Comparison of ENCODE assay signal across 12 mouse cellular contexts in genomic region chr12:8387281-8387680, GRCm38 (mm10).
DNase-seq lines count a peak whose midpoint lies in the region; ATAC-seq and TF ChIP-seq lines count a peak whose summit lies in the region.
"Had no signal": no experiment of that assay in that cellular context is flagged by ENCODE, and none has a peak within 500 bp of the region (broad histone marks: within the 10 kb centered on the region; RNA-seq: fewer than 3 reads in every experiment).

No protein-coding gene starts in this region.

- peak overlapping the region; percentile 89 for H3K27ac ChIP-seq in heart, embryonic 12.5 days (ENCODE audit: poor library complexity, severe bottlenecking)
- H3K27ac ChIP-seq in lung, embryonic 14.5 days (ENCODE audit: low read depth): peak overlapping the region; percentile 86; the same call in 1 of the 2 replicates
- peak overlapping the region; percentile 69; the same call in 1 of the 2 replicates for H3K27ac ChIP-seq in embryonic facial prominence, embryonic 14.5 days (replicated peaks; ENCODE audit: low read depth, low read length)
- H3K27ac ChIP-seq in neural tube, embryonic 13.5 days (replicated peaks): peak overlapping the region; percentile 67; the same call in 1 of the 2 replicates
- H3K27ac ChIP-seq: hindbrain, embryonic 13.5 days; liver, embryonic 14.5 days had no signal

- TF ChIP-seq CTCF in lung, embryonic 14.5 days (IDR thresholded peaks at IDR 0.05; ENCODE audit: low read depth): no peak

- ATAC-seq in heart, embryonic 12.5 days (ENCODE audit: insufficient number of reproducible peaks, low FRiP score): no peak
- ATAC-seq in lung, embryonic 14.5 days (ENCODE audit: insufficient read depth): no peak
- ATAC-seq in embryonic facial prominence, embryonic 14.5 days (ENCODE audit: low read depth): no peak
- ATAC-seq in neural tube, embryonic 13.5 days (ENCODE audit: low read depth): no peak

- no peak for DNase-seq in heart, postnatal 14 days
- no peak for DNase-seq in lung, embryonic 14.5 days
- DNase-seq in lung, postnatal 10 days: no peak
- no peak for DNase-seq in embryonic facial prominence, embryonic 14.5 days (ENCODE audit: low spot score)
- DNase-seq in spleen, postnatal 10 days (ENCODE audit: low spot score in 2 of 2): no peak
- no peak for DNase-seq in thymus, postnatal 10 days (ENCODE audit: low spot score in 2 of 2)

- no peak overlapping the region for H3K4me2 ChIP-seq in heart, embryonic 12.5 days
- no peak overlapping the region for H3K4me2 ChIP-seq in lung, embryonic 14.5 days
- H3K4me2 ChIP-seq in embryonic facial prominence, embryonic 14.5 days (ENCODE audit: low read depth, low read length): no peak overlapping the region
- no peak overlapping the region for H3K4me2 ChIP-seq in neural tube, embryonic 13.5 days
- H3K4me2 ChIP-seq: hindbrain, embryonic 13.5 days had no signal

- 73% methylated on average over 1 of the region's 1 CpGs for WGBS in heart, embryonic 12.5 days
- whole genome bisulfite sequencing in lung, embryonic 14.5 days: 61% methylated on average over 1 of the region's 1 CpGs
- WGBS in embryonic facial prominence, embryonic 14.5 days: 63% methylated on average over 1 of the region's 1 CpGs
- WGBS in neural tube, embryonic 13.5 days: 70% methylated on average over 1 of the region's 1 CpGs

- H3K4me1 ChIP-seq in heart, embryonic 12.5 days (replicated peaks): peaks cover 23% of the 10 kb centered on the region
- 0 out of 2 replicates have a peak, but pooled peaks cover 6% of the 10 kb centered on the region for H3K4me1 ChIP-seq in lung, embryonic 14.5 days (ENCODE audit: insufficient read depth)
- H3K4me1 ChIP-seq in embryonic facial prominence, embryonic 14.5 days (ENCODE audit: control insufficient read depth, insufficient read depth, low read length): 0 out of 2 replicates have a peak, but pooled peaks cover 11% of the 10 kb centered on the region
- H3K4me1 ChIP-seq in neural tube, embryonic 13.5 days (replicated peaks): no peaks in the 10 kb centered on the region; the same call in 1 of the 2 replicates
- H3K4me1 ChIP-seq: hindbrain, embryonic 13.5 days had no signal

- no peaks in the 10 kb centered on the region for H3K36me3 ChIP-seq in heart, embryonic 12.5 days
- H3K36me3 ChIP-seq in lung, embryonic 14.5 days (ENCODE audit: insufficient read depth): no peaks in the 10 kb centered on the region
- H3K36me3 ChIP-seq in embryonic facial prominence, embryonic 14.5 days (ENCODE audit: control insufficient read depth, insufficient read depth, low read length): no peaks in the 10 kb centered on the region
- no peaks in the 10 kb centered on the region for H3K36me3 ChIP-seq in neural tube, embryonic 13.5 days
- H3K36me3 ChIP-seq: hindbrain, embryonic 13.5 days; midbrain, embryonic 10.5 days had no signal

- H3K27me3 ChIP-seq in heart, embryonic 12.5 days (replicated peaks): no peaks in the 10 kb centered on the region
- H3K27me3 ChIP-seq in lung, embryonic 14.5 days (ENCODE audit: insufficient read depth, low read length): no peaks in the 10 kb centered on the region
- no peaks in the 10 kb centered on the region for H3K27me3 ChIP-seq in embryonic facial prominence, embryonic 14.5 days (replicated peaks; ENCODE audit: control insufficient read depth, insufficient read depth, low read length)
- H3K27me3 ChIP-seq in neural tube, embryonic 13.5 days: no peaks in the 10 kb centered on the region
- H3K27me3 ChIP-seq: hindbrain, embryonic 13.5 days; Patski had no signal

- H3K9me3 ChIP-seq in heart, embryonic 12.5 days (replicated peaks): 0 out of 2 replicates have a peak, but pooled peaks cover 3% of the 10 kb centered on the region
- H3K9me3 ChIP-seq in lung, embryonic 14.5 days (ENCODE audit: low read depth, low read length): no peaks in the 10 kb centered on the region
- no peaks in the 10 kb centered on the region for H3K9me3 ChIP-seq in embryonic facial prominence, embryonic 14.5 days (ENCODE audit: control insufficient read depth, low read length)
- no peaks in the 10 kb centered on the region for H3K9me3 ChIP-seq in neural tube, embryonic 13.5 days
- H3K9me3 ChIP-seq: hindbrain, embryonic 13.5 days; midbrain, embryonic 10.5 days had no signal

- no peak overlapping the region for H3K4me3 ChIP-seq in heart, embryonic 12.5 days
- no peak overlapping the region for H3K4me3 ChIP-seq in lung, embryonic 14.5 days (ENCODE audit: low read depth, low read length)
- no peak overlapping the region for H3K4me3 ChIP-seq in embryonic facial prominence, embryonic 14.5 days (ENCODE audit: low read depth, low read length)
- no peak overlapping the region for H3K4me3 ChIP-seq in neural tube, embryonic 13.5 days
- H3K4me3 ChIP-seq: hindbrain, embryonic 13.5 days; midbrain, embryonic 10.5 days had no signal

- H3K9ac ChIP-seq in heart, embryonic 12.5 days: no peak overlapping the region
- H3K9ac ChIP-seq in lung, embryonic 14.5 days: no peak overlapping the region
- no peak overlapping the region for H3K9ac ChIP-seq in embryonic facial prominence, embryonic 14.5 days (ENCODE audit: low read depth, low read length)
- H3K9ac ChIP-seq in neural tube, embryonic 13.5 days: no peak overlapping the region
- H3K9ac ChIP-seq: hindbrain, embryonic 13.5 days; liver, embryonic 14.5 days had no signal

- intact Hi-C loops in heart, postnatal 14 days (cut with DNase I): loop anchor here (5.0 kb wide), 1 partner anchor 35 kb away; no protein-coding TSS in a partner anchor
